In genomic region chr10:24840795-24841194, GRCm38 (mm10) we compare ENCODE assay signal across 21 mouse cellular contexts. TPM values are rescaled to one million over a fixed set of nuclear protein-coding genes. Genes with fewer than 3 reads are reported as not detected.
"Had no signal": no experiment of that assay in that cellular context is flagged by ENCODE, and none has a peak within 500 bp of the region (broad histone marks: within the 10 kb centered on the region; RNA-seq: fewer than 3 reads in every experiment).

No protein-coding gene starts in this region.

- H3K27me3 ChIP-seq: kidney, embryonic 15.5 days; midbrain, embryonic 13.5 days; neural tube, embryonic 13.5 days had no signal

- ATAC-seq: inflammation-experienced regulatory T-cells, adult 6 months; intestine, embryonic 16.5 days; midbrain, embryonic 13.5 days; midbrain, embryonic 16.5 days had no signal

- H3K9me3 ChIP-seq: midbrain, embryonic 13.5 days had no signal

- H3K27ac ChIP-seq: kidney, embryonic 15.5 days; macrophage; midbrain, embryonic 10.5 days; midbrain, embryonic 13.5 days; neural tube, embryonic 13.5 days had no signal

- H3K36me3 ChIP-seq: kidney, embryonic 15.5 days; midbrain, embryonic 10.5 days; midbrain, embryonic 13.5 days; neural tube, embryonic 13.5 days had no signal

- DNase-seq: kidney, adult 2 months; kidney, postnatal 10 days; kidney, postnatal 36 days; layer of hippocampus, postnatal 36 days; lung, adult 2 months; lung, postnatal 14 days; retina, postnatal 1 day; right cerebral cortex, postnatal 25 days; thymus, adult 18-20 months; thymus, postnatal 36 days had no signal

- H3K4me3 ChIP-seq: kidney, embryonic 15.5 days; midbrain, embryonic 10.5 days; midbrain, embryonic 13.5 days; myocyte; neural tube, embryonic 13.5 days had no signal

- H3K4me2 ChIP-seq: kidney, embryonic 15.5 days; midbrain, embryonic 13.5 days; neural tube, embryonic 13.5 days had no signal

- H3K9ac ChIP-seq: kidney, embryonic 15.5 days; midbrain, embryonic 13.5 days; neural tube, embryonic 13.5 days had no signal

RNA-seq across cellular contexts. Expression of gene Enpp3, which starts 1.8 kb away (rescaled TPM):
- total RNA-seq: megakaryocyte, adult 5-6 weeks; monocyte, adult 5-6 weeks had no signal
- polyA plus RNA-seq: inflammation-experienced regulatory T-cells, adult 6 months; macrophage had no signal
